9 mouse cellular contexts compared by ENCODE assay signal in the genomic region with DNA sequence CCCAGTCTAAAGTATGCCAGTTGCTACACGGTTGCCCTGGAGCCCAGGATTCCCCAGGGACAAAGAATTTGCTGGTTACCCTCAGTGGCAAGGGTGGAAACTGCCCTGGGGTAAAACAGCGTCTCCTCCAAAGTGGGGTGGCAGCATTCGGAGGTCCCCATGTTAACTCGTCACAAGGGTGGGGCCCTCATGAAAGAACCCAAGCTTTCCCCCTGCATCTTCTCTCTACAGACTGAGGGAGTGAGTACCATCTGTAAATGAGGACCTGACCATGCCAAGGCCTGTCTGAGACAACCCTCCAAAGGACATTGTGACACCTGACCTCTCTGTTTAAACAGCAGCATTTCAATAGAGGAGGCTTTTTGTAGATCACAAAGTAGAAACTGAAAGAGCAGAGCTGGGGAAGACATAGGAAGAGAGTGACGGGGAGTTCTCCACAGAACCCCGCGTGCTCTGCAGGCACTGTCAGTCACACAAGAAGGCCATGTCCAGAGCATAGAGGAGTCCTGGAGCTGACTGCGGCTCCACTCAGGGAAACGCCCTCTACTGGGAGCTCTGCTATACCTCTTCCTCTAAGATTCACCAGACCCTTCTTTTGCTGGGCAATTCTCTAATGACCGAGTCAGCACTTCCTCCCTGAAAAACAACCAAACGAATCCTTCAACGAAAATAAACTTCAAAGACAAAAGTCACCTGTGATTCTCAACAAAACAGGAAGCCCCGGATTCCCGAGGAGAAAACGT. TPM values are rescaled to one million over a fixed set of nuclear protein-coding genes. Genes with fewer than 3 reads are reported as not detected.
DNase-seq lines count a peak whose midpoint lies in the region; ATAC-seq and TF ChIP-seq lines count a peak whose summit lies in the region.
"Had no signal": no experiment of that assay in that cellular context is flagged by ENCODE, and none has a peak within 500 bp of the region (broad histone marks: within the 10 kb centered on the region; RNA-seq: fewer than 3 reads in every experiment).

No protein-coding gene starts in this region.

- H3K4me1 ChIP-seq in forebrain, embryonic 10.5 days = peaks cover 17% of the 10 kb centered on the region
- no peaks in the 10 kb centered on the region for H3K4me1 ChIP-seq in forebrain, embryonic 15.5 days
- H3K4me1 ChIP-seq in lung, embryonic 14.5 days (ENCODE audit: insufficient read depth) = no peaks in the 10 kb centered on the region
- no peaks in the 10 kb centered on the region for H3K4me1 ChIP-seq in stomach, embryonic 14.5 days (ENCODE audit: control insufficient read depth, insufficient read depth, low read length)
- H3K4me1 ChIP-seq: heart, embryonic 13.5 days had no signal

- 0 out of 2 replicates have a peak, but pooled peaks cover 5% of the 10 kb centered on the region for H3K27me3 ChIP-seq in forebrain, embryonic 10.5 days (ENCODE audit: poor library complexity, severe bottlenecking)
- H3K27me3 ChIP-seq in forebrain, embryonic 15.5 days = no peaks in the 10 kb centered on the region
- no peaks in the 10 kb centered on the region for H3K27me3 ChIP-seq in lung, embryonic 14.5 days (ENCODE audit: insufficient read depth, low read length)
- H3K27me3 ChIP-seq in stomach, embryonic 14.5 days (ENCODE audit: control insufficient read depth, insufficient read depth, low read length) = no peaks in the 10 kb centered on the region

- 0 out of 2 replicates have a peak overlapping the region, but pooled peaks have one; percentile 15 for H3K27ac ChIP-seq in forebrain, embryonic 10.5 days
- H3K27ac ChIP-seq in forebrain, embryonic 15.5 days (replicated peaks) = no peak overlapping the region
- no peak overlapping the region for H3K27ac ChIP-seq in lung, embryonic 14.5 days (ENCODE audit: low read depth)
- H3K27ac ChIP-seq in stomach, embryonic 14.5 days (ENCODE audit: low read length) = no peak overlapping the region
- H3K27ac ChIP-seq: heart, embryonic 13.5 days had no signal

- TF ChIP-seq CTCF in lung, embryonic 14.5 days (IDR thresholded peaks at IDR 0.05; ENCODE audit: low read depth) = peak; percentile 48

- DNase-seq in forebrain, embryonic 10.5 days (ENCODE audit: extremely low spot score, low spot score) = no peak
- DNase-seq in ovary, postnatal 36 days (ENCODE audit: low spot score) = peak; percentile 15
- DNase-seq in ovary, adult 18-20 months (ENCODE audit: low spot score) = no peak
- peak; percentile 53 for DNase-seq in lung, embryonic 14.5 days
- no peak for DNase-seq in right cerebral cortex, adult 18-20 months

- no peaks in the 10 kb centered on the region for H3K36me3 ChIP-seq in forebrain, embryonic 10.5 days (replicated peaks)
- no peaks in the 10 kb centered on the region for H3K36me3 ChIP-seq in forebrain, embryonic 15.5 days
- H3K36me3 ChIP-seq in lung, embryonic 14.5 days (ENCODE audit: insufficient read depth) = no peaks in the 10 kb centered on the region
- H3K36me3 ChIP-seq in stomach, embryonic 14.5 days (ENCODE audit: control insufficient read depth, insufficient read depth, low read length) = no peaks in the 10 kb centered on the region
- H3K36me3 ChIP-seq: heart, embryonic 13.5 days had no signal

- no peak overlapping the region for H3K9ac ChIP-seq in forebrain, embryonic 15.5 days (replicated peaks)
- no peak overlapping the region for H3K9ac ChIP-seq in lung, embryonic 14.5 days
- H3K9ac ChIP-seq in stomach, embryonic 14.5 days (replicated peaks; ENCODE audit: low read depth, low read length) = no peak overlapping the region
- H3K9ac ChIP-seq: heart, embryonic 13.5 days had no signal

- no peak overlapping the region for H3K4me2 ChIP-seq in forebrain, embryonic 15.5 days (replicated peaks)
- no peak overlapping the region for H3K4me2 ChIP-seq in lung, embryonic 14.5 days
- H3K4me2 ChIP-seq in stomach, embryonic 14.5 days (replicated peaks; ENCODE audit: low read depth, low read length) = no peak overlapping the region
- H3K4me2 ChIP-seq: heart, embryonic 13.5 days had no signal

- 44% methylated on average over 15 of the region's 15 CpGs for WGBS in forebrain, embryonic 10.5 days
- 42% methylated on average over 15 of the region's 15 CpGs for WGBS in forebrain, embryonic 15.5 days
- WGBS in lung, embryonic 14.5 days = 41% methylated on average over 15 of the region's 15 CpGs
- WGBS in stomach, embryonic 14.5 days = 37% methylated on average over 15 of the region's 15 CpGs

- no peaks in the 10 kb centered on the region for H3K9me3 ChIP-seq in forebrain, embryonic 10.5 days
- no peaks in the 10 kb centered on the region for H3K9me3 ChIP-seq in forebrain, embryonic 15.5 days
- no peaks in the 10 kb centered on the region for H3K9me3 ChIP-seq in lung, embryonic 14.5 days (ENCODE audit: low read depth, low read length)
- no peaks in the 10 kb centered on the region for H3K9me3 ChIP-seq in stomach, embryonic 14.5 days (ENCODE audit: control insufficient read depth, low read depth, low read length)
- H3K9me3 ChIP-seq: heart, embryonic 13.5 days had no signal

- no peak for ATAC-seq in forebrain, embryonic 15.5 days (replicated peaks)
- 0 out of 2 replicates have a peak, but pooled peaks have one; percentile 56 for ATAC-seq in erythroblast, adult 5-6 weeks (replicated peaks; ENCODE audit: low FRiP score, poor library complexity, severe bottlenecking)
- no peak for ATAC-seq in lung, embryonic 14.5 days (ENCODE audit: insufficient read depth)
- 0 out of 2 replicates have a peak, but pooled peaks have one; percentile 46 for ATAC-seq in stomach, embryonic 14.5 days (ENCODE audit: insufficient number of reproducible peaks, insufficient read depth, low FRiP score, low read depth)

- no peak overlapping the region for H3K4me3 ChIP-seq in forebrain, embryonic 10.5 days
- H3K4me3 ChIP-seq in forebrain, embryonic 15.5 days = no peak overlapping the region
- H3K4me3 ChIP-seq in lung, embryonic 14.5 days (ENCODE audit: low read depth, low read length) = no peak overlapping the region
- H3K4me3 ChIP-seq in stomach, embryonic 14.5 days (ENCODE audit: low read depth, low read length) = no peak overlapping the region
- H3K4me3 ChIP-seq: heart, embryonic 13.5 days had no signal

RNA-seq across cellular contexts. Expression of a gene that starts 49.3 kb away (rescaled TPM):
- 63.5 and 67.3 TPM in 2 replicates for polyA plus RNA-seq in forebrain, embryonic 10.5 days (2016; fragmentation: Nextera tagmentation; extraction: Ambion mirVana)
- 61.4 and 62.1 TPM in 2 replicates for polyA plus RNA-seq in forebrain, embryonic 15.5 days (2015; fragmentation: Nextera tagmentation; extraction: Ambion mirVana)
- 72.5 and 89.3 TPM in 2 replicates for total RNA-seq in erythroblast, adult 5-6 weeks (2015; ENCODE audit: low replicate concordance)
- 176 and 246 TPM in 2 replicates for total RNA-seq in erythroblast, adult 5-6 weeks (2017; ENCODE audit: low replicate concordance)
- polyA plus RNA-seq in lung, embryonic 14.5 days (2014; fragmentation: Nextera tagmentation; extraction: Ambion mirVana) = 81.8 and 85.3 TPM in 2 replicates
- polyA plus RNA-seq in stomach, embryonic 14.5 days (2014; fragmentation: Nextera tagmentation; extraction: Ambion mirVana) = 40.4 and 44.0 TPM in 2 replicates

Comparison
In these comparisons a context has a peak if more than half of its experiments do, and no peak if none do; other contexts are left out.
1. DNase-seq: peak in ovary, postnatal 36 days (single experiment) and lung, embryonic 14.5 days (single experiment); none in forebrain, embryonic 10.5 days (single experiment), ovary, adult 18-20 months (single experiment) and right cerebral cortex, adult 18-20 months (single experiment).
2. ATAC-seq: peak in erythroblast, adult 5-6 weeks (single experiment) and stomach, embryonic 14.5 days (single experiment); none in forebrain, embryonic 15.5 days (single experiment) and lung, embryonic 14.5 days (single experiment).